22 mouse cellular contexts compared by ENCODE assay signal in the genomic region with DNA sequence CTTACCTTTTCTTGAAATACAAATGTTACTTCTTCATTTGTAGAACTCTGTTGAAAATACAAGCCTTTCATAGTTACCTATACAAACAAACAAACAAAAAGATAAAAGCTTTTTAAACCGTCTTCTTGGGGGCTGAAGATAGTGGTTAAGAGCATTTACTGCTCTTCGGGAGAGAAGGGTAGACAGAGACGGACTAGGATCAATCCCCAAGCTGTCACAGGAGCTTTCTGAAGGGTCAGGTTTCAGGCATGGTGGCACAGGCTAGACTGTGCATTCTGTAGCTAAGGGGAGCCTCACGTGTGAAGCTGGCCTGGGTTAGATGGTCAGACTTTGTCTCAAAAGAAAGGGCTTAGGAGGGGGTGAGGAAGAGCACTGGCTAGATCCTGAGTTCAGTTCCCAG. TPM values are rescaled to one million over a fixed set of nuclear protein-coding genes. Genes with fewer than 3 reads are reported as not detected.
DNase-seq lines count a peak whose midpoint lies in the region; ATAC-seq and TF ChIP-seq lines count a peak whose summit lies in the region.
"Had no signal": no experiment of that assay in that cellular context is flagged by ENCODE, and none has a peak within 500 bp of the region (broad histone marks: within the 10 kb centered on the region; RNA-seq: fewer than 3 reads in every experiment).

No protein-coding gene starts in this region.

- H3K79me2 ChIP-seq in MEL (ENCODE audit: control insufficient read depth, insufficient read depth, low read length, poor library complexity) = peaks cover 9% of the 10 kb centered on the region; the same call in 1 of the 2 replicates

- WGBS in forebrain, embryonic 11.5 days = 90% methylated on average over 4 of the region's 4 CpGs
- 94% methylated on average over 4 of the region's 4 CpGs for WGBS in forebrain, embryonic 13.5 days
- WGBS in liver, embryonic 11.5 days = 46% methylated on average over 4 of the region's 4 CpGs
- WGBS in liver, embryonic 14.5 days (ENCODE audit: insufficient replicate concordance) = 15% methylated on average over 4 of the region's 4 CpGs

- H3K4me1 ChIP-seq in forebrain, embryonic 11.5 days (replicated peaks; ENCODE audit: control insufficient read depth, insufficient read depth, low read length) = no peaks in the 10 kb centered on the region
- H3K4me1 ChIP-seq in forebrain, embryonic 13.5 days = no peaks in the 10 kb centered on the region
- peaks cover 10% of the 10 kb centered on the region for H3K4me1 ChIP-seq in liver, embryonic 11.5 days (replicated peaks; ENCODE audit: control insufficient read depth, insufficient read depth, low read length)
- H3K4me1 ChIP-seq in MEL (ENCODE audit: control insufficient read depth in 1 of 2, insufficient read depth in 2 of 2, low read length in 2 of 2) = peaks cover 13 to 22% of the 10 kb centered on the region in 2 experiments
- peaks cover 22 to 23% of the 10 kb centered on the region in 2 experiments for H3K4me1 ChIP-seq in liver, embryonic 14.5 days (replicated peaks; ENCODE audit: control insufficient read depth in 2 of 2, insufficient read depth in 2 of 2, low read length in 1 of 2)
- H3K4me1 ChIP-seq: embryonic facial prominence, embryonic 15.5 days; limb, embryonic 10.5 days had no signal

- no peak; a peak in 2 of 4 replicates for TF ChIP-seq EP300 in MEL (IDR thresholded peaks at IDR 0.05; ENCODE audit: low read depth in 1 of 2, low read length in 2 of 2)
- no peak for TF ChIP-seq EP300 in liver, embryonic 14.5 days (IDR thresholded peaks at IDR 0.05; ENCODE audit: low read depth)

- DNase-seq in forebrain, embryonic 11.5 days (ENCODE audit: low spot score) = no peak
- no peak for DNase-seq in liver, embryonic 11.5 days (ENCODE audit: low spot score)
- no peak for DNase-seq in liver
- DNase-seq in MEL (ENCODE audit: low read depth, low spot score) = no peak
- peak in 2 of 3 experiments; percentile 16 to 36 for DNase-seq in liver, embryonic 14.5 days (ENCODE audit: low read depth in 3 of 3, low spot score in 3 of 3)
- no peak for DNase-seq in thymus, postnatal 25 days
- DNase-seq: adrenal gland, postnatal 25 days; cerebellum, adult 11-12 months; embryo, embryonic 11 days; gastrocnemius, adult 2 months; kidney, adult 8-10 months; kidney, postnatal 25 days had no signal

- no peak for TF ChIP-seq POLR2A in MEL (IDR thresholded peaks at IDR 0.05; ENCODE audit: control insufficient read depth in 1 of 2, insufficient read depth in 1 of 2, low read depth in 1 of 2, low read length in 2 of 2, poor library complexity in 1 of 2)

- 0 out of 6 replicates have a peak, but pooled peaks of 1 of the 3 experiments have one; percentile 15 for TF ChIP-seq CTCF in MEL (IDR thresholded peaks at IDR 0.05 in 2 of 3, conservative IDR thresholded peaks at IDR 0.05 in 1 of 3; ENCODE audit: control insufficient read depth in 1 of 3, insufficient read depth in 1 of 3, low read depth in 2 of 3, low read length in 3 of 3, poor library complexity in 1 of 3, severe bottlenecking in 1 of 3)
- TF ChIP-seq CTCF in liver, embryonic 14.5 days (IDR thresholded peaks at IDR 0.05; ENCODE audit: low read depth) = no peak

- no peaks in the 10 kb centered on the region; the same call in 1 of the 2 replicates for H3K36me3 ChIP-seq in forebrain, embryonic 11.5 days (ENCODE audit: control insufficient read depth, insufficient read depth, low read length)
- H3K36me3 ChIP-seq in forebrain, embryonic 13.5 days (ENCODE audit: poor library complexity, severe bottlenecking) = peaks cover 65% of the 10 kb centered on the region
- H3K36me3 ChIP-seq in liver, embryonic 11.5 days (ENCODE audit: control insufficient read depth, insufficient read depth, low read length) = peaks cover 10% of the 10 kb centered on the region; the same call in 1 of the 2 replicates
- peaks cover 10 to 22% of the 10 kb centered on the region in 2 experiments for H3K36me3 ChIP-seq in MEL (ENCODE audit: control insufficient read depth in 1 of 2, insufficient read depth in 2 of 2, low read length in 2 of 2)
- peaks cover 3% of the 10 kb centered on the region for H3K36me3 ChIP-seq in liver, embryonic 14.5 days (replicated peaks; ENCODE audit: control insufficient read depth, insufficient read depth, low read depth)

- no peak for TF ChIP-seq RAD21 in MEL (IDR thresholded peaks at IDR 0.05; ENCODE audit: low read depth, low read length)

- H3K27ac ChIP-seq in forebrain, embryonic 11.5 days (ENCODE audit: low read depth, low read length) = 0 out of 2 replicates have a peak overlapping the region, but pooled peaks have one; percentile 41
- no peak overlapping the region for H3K27ac ChIP-seq in forebrain, embryonic 13.5 days
- H3K27ac ChIP-seq in liver, embryonic 11.5 days (ENCODE audit: low read depth, low read length) = peak overlapping the region; percentile 95
- H3K27ac ChIP-seq in MEL (ENCODE audit: control insufficient read depth, low read depth, low read length) = peak overlapping the region; percentile 96
- H3K27ac ChIP-seq in liver, embryonic 14.5 days = peak overlapping the region; percentile 95
- H3K27ac ChIP-seq: embryonic facial prominence, embryonic 15.5 days; gastrocnemius, adult 2 months; hindbrain, embryonic 13.5 days; left cerebral cortex, adult 2 months; limb, embryonic 10.5 days; macrophage; stomach, postnatal 0 days had no signal

- no peak overlapping the region for H3K9ac ChIP-seq in forebrain, embryonic 11.5 days (ENCODE audit: low read length)
- no peak overlapping the region for H3K9ac ChIP-seq in forebrain, embryonic 13.5 days
- no peak overlapping the region for H3K9ac ChIP-seq in liver, embryonic 11.5 days (ENCODE audit: low read depth, low read length)
- peak overlapping the region; percentile 55 for H3K9ac ChIP-seq in MEL (ENCODE audit: control insufficient read depth, low read depth, low read length, poor library complexity, severe bottlenecking)
- peak overlapping the region; percentile 60 for H3K9ac ChIP-seq in liver, embryonic 14.5 days (replicated peaks)
- H3K9ac ChIP-seq: embryonic facial prominence, embryonic 15.5 days; hindbrain, embryonic 13.5 days had no signal

- no peaks in the 10 kb centered on the region for H3K27me3 ChIP-seq in forebrain, embryonic 11.5 days (ENCODE audit: control insufficient read depth, insufficient read depth, low read length)
- no peaks in the 10 kb centered on the region for H3K27me3 ChIP-seq in forebrain, embryonic 13.5 days
- H3K27me3 ChIP-seq in liver, embryonic 11.5 days (replicated peaks; ENCODE audit: control insufficient read depth, insufficient read depth, low read length) = no peaks in the 10 kb centered on the region
- no peaks in the 10 kb centered on the region for H3K27me3 ChIP-seq in MEL (ENCODE audit: control insufficient read depth in 1 of 2, insufficient read depth in 2 of 2, low read length in 2 of 2)
- H3K27me3 ChIP-seq in liver, embryonic 14.5 days (ENCODE audit: control insufficient read depth, insufficient read depth, low read length) = no peaks in the 10 kb centered on the region
- H3K27me3 ChIP-seq: embryonic facial prominence, embryonic 15.5 days; hindbrain, embryonic 13.5 days had no signal

- no peaks in the 10 kb centered on the region for H3K9me3 ChIP-seq in forebrain, embryonic 11.5 days (ENCODE audit: control insufficient read depth, low read length)
- H3K9me3 ChIP-seq in forebrain, embryonic 13.5 days (replicated peaks) = no peaks in the 10 kb centered on the region
- H3K9me3 ChIP-seq in liver, embryonic 11.5 days (ENCODE audit: control insufficient read depth, low read length) = no peaks in the 10 kb centered on the region
- no peaks in the 10 kb centered on the region for H3K9me3 ChIP-seq in MEL (replicated peaks; ENCODE audit: insufficient read depth, low read length)
- H3K9me3 ChIP-seq in liver, embryonic 14.5 days (ENCODE audit: control insufficient read depth, low read length) = no peaks in the 10 kb centered on the region
- H3K9me3 ChIP-seq: embryonic facial prominence, embryonic 15.5 days; hindbrain, embryonic 13.5 days; limb, embryonic 10.5 days had no signal

- no peak overlapping the region for H3K4me2 ChIP-seq in forebrain, embryonic 11.5 days (ENCODE audit: low read depth, low read length, severe bottlenecking)
- no peak overlapping the region for H3K4me2 ChIP-seq in forebrain, embryonic 13.5 days
- H3K4me2 ChIP-seq in liver, embryonic 11.5 days = peak overlapping the region; percentile 23
- peak overlapping the region; percentile 50 for H3K4me2 ChIP-seq in liver, embryonic 14.5 days (ENCODE audit: low read depth)
- H3K4me2 ChIP-seq: embryonic facial prominence, embryonic 15.5 days; hindbrain, embryonic 13.5 days had no signal

- no peak for ATAC-seq in forebrain, embryonic 11.5 days (replicated peaks; ENCODE audit: low FRiP score)
- ATAC-seq in forebrain, embryonic 13.5 days = no peak
- peak; percentile 76 for ATAC-seq in liver, embryonic 11.5 days (replicated peaks; ENCODE audit: low FRiP score)
- ATAC-seq in liver, embryonic 14.5 days (ENCODE audit: insufficient read depth) = peak; percentile 74
- no peak for ATAC-seq in frontal cortex, adult (ENCODE audit: low TSS enrichment)
- ATAC-seq: inflammation-experienced regulatory T-cells, adult 6 months; midbrain, embryonic 16.5 days had no signal

- no peak overlapping the region for H3K4me3 ChIP-seq in forebrain, embryonic 11.5 days (ENCODE audit: low read depth, low read length)
- no peak overlapping the region for H3K4me3 ChIP-seq in forebrain, embryonic 13.5 days
- H3K4me3 ChIP-seq in liver, embryonic 11.5 days (ENCODE audit: low read depth, low read length) = no peak overlapping the region
- H3K4me3 ChIP-seq in MEL (ENCODE audit: control insufficient read depth in 1 of 2, insufficient read depth in 1 of 2, low read depth in 2 of 2, low read length in 2 of 2) = peak overlapping the region; percentile 21 to 33
- H3K4me3 ChIP-seq in liver, embryonic 14.5 days (ENCODE audit: insufficient read depth in 1 of 2, low read depth in 2 of 2, low read length in 2 of 2) = no peak overlapping the region
- H3K4me3 ChIP-seq: embryonic facial prominence, embryonic 15.5 days; gastrocnemius, adult 2 months; hindbrain, embryonic 13.5 days; left cerebral cortex, adult 2 months; limb, embryonic 10.5 days had no signal

RNA-seq across cellular contexts. Expression of gene Cryzl1, which starts 11.4 kb away (rescaled TPM):
- polyA plus RNA-seq in forebrain, embryonic 11.5 days (2014; fragmentation: Nextera tagmentation; extraction: Ambion mirVana) = 73.6 and 83.6 TPM in 2 replicates
- polyA plus RNA-seq in forebrain, embryonic 13.5 days (2015; fragmentation: Nextera tagmentation; extraction: Ambion mirVana) = 93.0 and 98.0 TPM in 2 replicates
- 56.4 and 57.7 TPM in 2 replicates for polyA plus RNA-seq in liver, embryonic 11.5 days (2014; fragmentation: Nextera tagmentation; extraction: Ambion mirVana)
- total RNA-seq in MEL (2012; rRNA removed) = 20.2 and 23.8 TPM in 2 replicates
- polyA plus RNA-seq in MEL (2012; ENCODE audit: insufficient read depth in 1 of 2, insufficient read length in 2 of 2, low read depth in 1 of 2, low replicate concordance in 2 of 2, missing spikeins in 1 of 2) = 10 to 100 TPM in 1 of 2 experiments, not detected in 1; 44.4 TPM
- polyA plus RNA-seq in liver, embryonic 14.5 days (2012; rRNA removed) = 12.1 and 17.9 TPM in 2 replicates
- 29.7 and 32.3 TPM in 2 replicates for polyA plus RNA-seq in liver, embryonic 14.5 days (2014; fragmentation: Nextera tagmentation; extraction: Ambion mirVana)

RNA-seq across cellular contexts. Expression of gene Itsn1, which starts 11.7 kb away (rescaled TPM):
- 55.2 and 60.2 TPM in 2 replicates for polyA plus RNA-seq in forebrain, embryonic 11.5 days (2014; fragmentation: Nextera tagmentation; extraction: Ambion mirVana)
- 50.8 and 53.3 TPM in 2 replicates for polyA plus RNA-seq in forebrain, embryonic 13.5 days (2015; fragmentation: Nextera tagmentation; extraction: Ambion mirVana)
- 24.0 and 24.5 TPM in 2 replicates for polyA plus RNA-seq in liver, embryonic 11.5 days (2014; fragmentation: Nextera tagmentation; extraction: Ambion mirVana)
- 11.6 and 14.7 TPM in 2 replicates for total RNA-seq in MEL (2012; rRNA removed)
- 10 to 100 TPM in 1 of 2 experiments, not detected in 1; 36.5 TPM for polyA plus RNA-seq in MEL (2012; ENCODE audit: insufficient read depth in 1 of 2, insufficient read length in 2 of 2, low read depth in 1 of 2, low replicate concordance in 2 of 2, missing spikeins in 1 of 2)
- 46.8 and 54.4 TPM in 2 replicates for polyA plus RNA-seq in liver, embryonic 14.5 days (2012; rRNA removed)
- polyA plus RNA-seq in liver, embryonic 14.5 days (2014; fragmentation: Nextera tagmentation; extraction: Ambion mirVana) = 30.6 and 31.4 TPM in 2 replicates

RNA-seq across cellular contexts. Expression of gene Donson, which starts 28.8 kb away (rescaled TPM):
- polyA plus RNA-seq in forebrain, embryonic 11.5 days (2014; fragmentation: Nextera tagmentation; extraction: Ambion mirVana) = 42.1 and 42.7 TPM in 2 replicates
- polyA plus RNA-seq in forebrain, embryonic 13.5 days (2015; fragmentation: Nextera tagmentation; extraction: Ambion mirVana) = 23.6 and 24.9 TPM in 2 replicates
- polyA plus RNA-seq in liver, embryonic 11.5 days (2014; fragmentation: Nextera tagmentation; extraction: Ambion mirVana) = 38.3 and 44.4 TPM in 2 replicates
- 25.4 and 25.7 TPM in 2 replicates for total RNA-seq in MEL (2012; rRNA removed)
- polyA plus RNA-seq in MEL (2012; ENCODE audit: insufficient read depth in 1 of 2, insufficient read length in 2 of 2, low read depth in 1 of 2, low replicate concordance in 2 of 2, missing spikeins in 1 of 2) = 10 to 100 TPM in 1 of 2 experiments, not detected in 1; 33.9 TPM
- polyA plus RNA-seq in liver, embryonic 14.5 days (2012; rRNA removed) = 13.8 and 26.2 TPM in 2 replicates
- 32.0 and 32.8 TPM in 2 replicates for polyA plus RNA-seq in liver, embryonic 14.5 days (2014; fragmentation: Nextera tagmentation; extraction: Ambion mirVana)

Comparison
In these comparisons a context has a peak if more than half of its experiments do, and no peak if none do; other contexts are left out.
1. DNase-seq: peak in liver, embryonic 14.5 days (2 of 3); none in forebrain, embryonic 11.5 days (single experiment), liver, embryonic 11.5 days (single experiment), liver (single experiment), MEL (single experiment) and thymus, postnatal 25 days (single experiment).
2. H3K9ac ChIP-seq: peak in MEL (single experiment) and liver, embryonic 14.5 days (single experiment); none in forebrain, embryonic 11.5 days (single experiment), forebrain, embryonic 13.5 days (single experiment) and liver, embryonic 11.5 days (single experiment).
3. ATAC-seq: peak in liver, embryonic 11.5 days (single experiment) and liver, embryonic 14.5 days (single experiment); none in forebrain, embryonic 11.5 days (single experiment), forebrain, embryonic 13.5 days (single experiment) and frontal cortex, adult (single experiment).
4. H3K4me2 ChIP-seq: peak in liver, embryonic 11.5 days (single experiment) and liver, embryonic 14.5 days (single experiment); none in forebrain, embryonic 11.5 days (single experiment) and forebrain, embryonic 13.5 days (single experiment).
5. H3K4me3 ChIP-seq: peak in MEL (2 of 2); none in forebrain, embryonic 11.5 days (single experiment), forebrain, embryonic 13.5 days (single experiment), liver, embryonic 11.5 days (single experiment) and liver, embryonic 14.5 days (0 of 2).